Comparison of ENCODE assay signal across 21 mouse cellular contexts in genomic region chr15:63497207-63497606, GRCm38 (mm10).
DNase-seq lines count a peak whose midpoint lies in the region; ATAC-seq lines count a peak whose summit lies in the region.
"Had no signal": no experiment of that assay in that cellular context is flagged by ENCODE, and none has a peak within 500 bp of the region (broad histone marks: within the 10 kb centered on the region; RNA-seq: fewer than 3 reads in every experiment).

No protein-coding gene starts in this region.

- DNase-seq in lung, postnatal 25 days (ENCODE audit: low spot score): peak; percentile 5
- DNase-seq in lung, postnatal 10 days: no peak
- no peak for DNase-seq in kidney, adult 9 months
- no peak for DNase-seq in right cerebral cortex, postnatal 4 days
- DNase-seq in layer of hippocampus, adult 18-20 months (ENCODE audit: low spot score in 2 of 2): no peak
- DNase-seq: adrenal gland, adult 8-10 months; adrenal gland, postnatal 25 days; cerebellum, adult 11-12 months; cerebellum, adult 9-10 months; cerebellum, postnatal 25 days; embryo, embryonic 11 days; gastrocnemius, postnatal 10 days; heart, adult 18-20 months; heart, postnatal 10 days; heart, postnatal 36 days had no signal

- ATAC-seq in common myeloid progenitor, adult 5-6 weeks (replicated peaks; ENCODE audit: low read depth, poor library complexity, severe bottlenecking): peak; percentile 78
- ATAC-seq in hematopoietic stem cell, adult 5-6 weeks (replicated peaks in 1 of 2; ENCODE audit: insufficient read depth in 1 of 2, low FRiP score in 2 of 2, low TSS enrichment in 1 of 2, low read depth in 1 of 2, poor library complexity in 2 of 2, severe bottlenecking in 2 of 2): peak; percentile 7 to 69; a peak in 2 of 4 replicates
- ATAC-seq in megakaryocyte progenitor cell, adult 5-6 weeks (replicated peaks; ENCODE audit: poor library complexity): peak; percentile 87
- ATAC-seq: activated CD4-positive, CD25-positive, alpha-beta regulatory T cell, adult 4 months; forebrain, embryonic 15.5 days; hindbrain, postnatal 0 days had no signal
